Mouse (Mus musculus): ENCODE results near the gene Pxn. TPM values are rescaled to one million over a fixed set of nuclear protein-coding genes. Genes with fewer than 3 reads are reported as not detected.

Gene Pxn
- polyA plus RNA-seq, 1 experiment from 2014 or later: 44.2 TPM

Small RNAs within 50 kb of the gene (microRNA-seq; reads per million reads assigned to microRNA genes)
- not detected for gene Mir7029

Other genes with a start within 250 kb of the Pxn start
- gene Rnf10, start 233.8 kb upstream of the Pxn start, polyA plus RNA-seq (2015; fragmentation: Nextera tagmentation; extraction: Ambion mirVana): 129 and 136 TPM in 2 replicates
- 42.5 and 43.2 TPM in 2 replicates for gene Coq5, start 227.0 kb upstream of the Pxn start, polyA plus RNA-seq (2015; fragmentation: Nextera tagmentation; extraction: Ambion mirVana)
- gene Dynll1, start 205.7 kb upstream of the Pxn start, polyA plus RNA-seq (2015; fragmentation: Nextera tagmentation; extraction: Ambion mirVana): 1,732 and 1,829 TPM in 2 replicates
- 343 and 378 TPM in 2 replicates for gene Srsf9, start 179.5 kb upstream of the Pxn start, polyA plus RNA-seq (2015; fragmentation: Nextera tagmentation; extraction: Ambion mirVana)
- gene Gatc, start 165.5 kb upstream of the Pxn start, polyA plus RNA-seq (2015; fragmentation: Nextera tagmentation; extraction: Ambion mirVana): 31.1 and 32.1 TPM in 2 replicates
- gene Triap1, start 165.5 kb upstream of the Pxn start, polyA plus RNA-seq (2015; fragmentation: Nextera tagmentation; extraction: Ambion mirVana): 58.0 and 64.4 TPM in 2 replicates
- 786 and 801 TPM in 2 replicates for gene Cox6a1, start 157.7 kb upstream of the Pxn start, polyA plus RNA-seq (2015; fragmentation: Nextera tagmentation; extraction: Ambion mirVana)
- gene Msi1, start 77.1 kb upstream of the Pxn start, polyA plus RNA-seq (2015; fragmentation: Nextera tagmentation; extraction: Ambion mirVana): 22.3 and 23.9 TPM in 2 replicates
- gene Pla2g1b, start 40.4 kb upstream of the Pxn start, polyA plus RNA-seq (2015; fragmentation: Nextera tagmentation; extraction: Ambion mirVana): not detected in 2 replicates
- gene Sirt4, start 22.0 kb upstream of the Pxn start, polyA plus RNA-seq (2015; fragmentation: Nextera tagmentation; extraction: Ambion mirVana): 24.8 and 28.1 TPM in 2 replicates
- 1,563 and 1,729 TPM in 2 replicates for gene Rplp0, start 52.8 kb downstream of the Pxn start, polyA plus RNA-seq (2015; fragmentation: Nextera tagmentation; extraction: Ambion mirVana)
- 45.8 and 47.9 TPM in 2 replicates for gene Gcn1l1, start 58.6 kb downstream of the Pxn start, polyA plus RNA-seq (2015; fragmentation: Nextera tagmentation; extraction: Ambion mirVana)
- 13.1 and 15.9 TPM in 2 replicates for gene Rab35, start 125.2 kb downstream of the Pxn start, polyA plus RNA-seq (2015; fragmentation: Nextera tagmentation; extraction: Ambion mirVana)
- 12.8 and 13.9 TPM in 2 replicates for gene Bicdl1, start 224.9 kb downstream of the Pxn start, polyA plus RNA-seq (2015; fragmentation: Nextera tagmentation; extraction: Ambion mirVana)

Measured in embryonic facial prominence, embryonic 13.5 days (tissue).